Mouse (Mus musculus): Measurements from ENCODE around the gene Nup107. TPM values are rescaled to one million over a fixed set of nuclear protein-coding genes. Genes with fewer than 3 reads are reported as not detected.
A peak's percentile ranks its signal among the peaks of the same experiment; 100 is the strongest.

Nup107 gene
- total and polyA plus RNA-seq, 3 experiments: 47.7 to 97.0 (median 82.0) TPM

DNA sequence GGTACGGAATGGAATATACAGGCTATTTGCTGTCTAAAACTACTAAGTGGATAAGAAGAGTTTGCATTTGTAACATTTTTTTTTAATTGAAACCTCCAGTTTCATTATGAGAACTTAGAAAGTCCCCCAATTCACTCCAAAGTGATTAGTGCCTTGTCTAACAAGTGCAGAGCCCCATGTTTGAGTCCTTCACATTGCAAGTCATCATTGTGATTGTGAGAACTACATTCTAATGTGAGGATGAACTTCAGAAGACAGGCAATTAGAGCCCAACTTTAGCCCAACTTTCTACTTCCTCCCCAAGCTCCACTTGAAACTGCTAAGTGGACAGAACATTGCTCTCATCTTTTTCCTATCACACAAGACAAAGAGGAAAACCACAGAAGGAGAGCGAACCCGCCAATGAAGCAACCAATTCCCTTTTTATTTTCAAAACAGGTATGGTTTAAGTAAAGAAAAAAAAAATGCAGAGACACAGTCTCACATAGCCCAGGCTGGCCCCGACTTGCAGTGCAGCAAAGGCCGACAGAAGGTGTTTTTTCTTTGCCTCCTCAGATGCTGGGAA lies 48.0 kb upstream of the Nup107 start:
- no peak overlapping the region for H3K9ac ChIP-seq (ENCODE audit: insufficient read depth, low read depth)
- peaks cover 89% of the 10 kb centered on the region for H3K79me2 ChIP-seq (replicated peaks; ENCODE audit: control insufficient read depth, extremely low read depth, insufficient read depth, poor library complexity, severe bottlenecking)
- no peaks in the 10 kb centered on the region for H3K9me3 ChIP-seq (replicated peaks; ENCODE audit: low read length)
- dilution Hi-C loops (cut with MboI; ENCODE audit: extremely low pct_ligation_motif_present, extremely low pct_unique_long_range_greater_than_20kb, low sequenced_read_pairs): no loop called here
- in situ Hi-C loops (cut with MboI; ENCODE audit: low pct_ligation_motif_present, low pct_unique_long_range_greater_than_20kb, low sequenced_read_pairs): loop anchor here (25.0 kb wide), 1 partner anchor 272 kb away; no protein-coding TSS in a partner anchor
- H3K27me3 ChIP-seq (replicated peaks): no peaks in the 10 kb centered on the region
- DNase-seq (ENCODE audit: extremely low read depth): no peak
- TF ChIP-seq MAFK (IDR thresholded peaks at IDR 0.05; ENCODE audit: insufficient replicate concordance, low read length) (no peak), TCF12 (IDR thresholded peaks at IDR 0.05; ENCODE audit: low read depth, low read length) (no peak), JUN (IDR thresholded peaks at IDR 0.05; ENCODE audit: insufficient read depth, low read depth, low read length) (no peak), HCFC1 (IDR thresholded peaks at IDR 0.05; ENCODE audit: low read depth, low read length) (no peak), SIN3A (IDR thresholded peaks at IDR 0.05; ENCODE audit: low read length) (no peak), ELF1 (IDR thresholded peaks at IDR 0.05; ENCODE audit: low read depth, low read length) (no peak), NRF1 (IDR thresholded peaks at IDR 0.05; ENCODE audit: low read depth, low read length) (no peak), UBTF (IDR thresholded peaks at IDR 0.05; ENCODE audit: low read depth, low read length) (no peak), MYC (IDR thresholded peaks at IDR 0.05; ENCODE audit: low read depth, low read length) (no peak), ZNF384 (IDR thresholded peaks at IDR 0.05; ENCODE audit: low read depth, low read length) (no peak), USF2 (conservative IDR thresholded peaks at IDR 0.05; ENCODE audit: low read depth, low read length) (no peak), BHLHE40 (IDR thresholded peaks at IDR 0.05; ENCODE audit: low read depth, low read length) (no peak), TBP (conservative IDR thresholded peaks at IDR 0.05; ENCODE audit: low read depth, low read length) (no peak), POLR2AphosphoS2 (IDR thresholded peaks at IDR 0.05; ENCODE audit: low read depth, low read length) (no peak), RAD21 (IDR thresholded peaks at IDR 0.05; ENCODE audit: low read depth, low read length) (no peak), RCOR1 (conservative IDR thresholded peaks at IDR 0.05; ENCODE audit: low read depth, low read length) (no peak), CHD2 (IDR thresholded peaks at IDR 0.05; ENCODE audit: low read length) (no peak), ETS1 (conservative IDR thresholded peaks at IDR 0.05; ENCODE audit: low read depth, low read length) (no peak), POLR2A (IDR thresholded peaks at IDR 0.05; ENCODE audit: low read depth, low read length) (no peak)
- peaks cover 0 to 22% of the 10 kb centered on the region in 2 experiments for H3K36me3 ChIP-seq (replicated peaks in 1 of 2; ENCODE audit: control insufficient read depth in 1 of 2, insufficient read depth in 1 of 2, low read length in 1 of 2)
- H3K27ac ChIP-seq (ENCODE audit: insufficient read depth, low read depth): no peak overlapping the region
- peaks cover 13 to 67% of the 10 kb centered on the region in 2 experiments for H3K4me1 ChIP-seq (ENCODE audit: control insufficient read depth in 1 of 2, insufficient read depth in 2 of 2)
- H3K4me3 ChIP-seq (replicated peaks in 1 of 3; ENCODE audit: low read depth in 2 of 3, low read length in 2 of 3, poor library complexity in 1 of 3): no peak overlapping the region
- peak overlapping the region; percentile 21; the same call in 1 of the 2 replicates for H3K4me2 ChIP-seq (ENCODE audit: insufficient read depth, low read depth, poor library complexity, severe bottlenecking)

DNA sequence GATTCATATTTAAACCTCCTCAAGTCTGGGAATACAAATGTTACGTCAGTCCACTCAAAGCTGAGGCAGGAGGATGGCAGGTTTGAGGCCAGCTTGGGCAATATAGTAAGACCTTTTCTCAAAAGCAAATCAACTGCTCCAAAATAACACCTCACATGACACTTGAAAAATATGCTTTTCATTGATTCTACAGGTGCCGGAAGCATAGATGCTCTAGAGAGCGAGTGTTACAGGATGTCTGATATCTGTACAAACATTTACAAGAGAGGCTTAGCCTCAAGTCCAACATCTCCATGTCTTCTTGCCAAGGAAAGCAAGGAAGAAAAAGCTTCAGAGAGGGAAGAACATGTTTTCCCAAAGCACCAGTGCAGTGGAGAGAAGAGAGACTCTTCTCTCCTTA lies 47.2 kb upstream of the Nup107 start:
- H3K79me2 ChIP-seq (replicated peaks; ENCODE audit: control insufficient read depth, extremely low read depth, insufficient read depth, poor library complexity, severe bottlenecking): peaks cover 87% of the 10 kb centered on the region
- no peak overlapping the region for H3K9ac ChIP-seq (ENCODE audit: insufficient read depth, low read depth)
- H3K4me3 ChIP-seq (replicated peaks in 1 of 3; ENCODE audit: low read depth in 2 of 3, low read length in 2 of 3, poor library complexity in 1 of 3): no peak overlapping the region
- in situ Hi-C loops (cut with MboI; ENCODE audit: low pct_ligation_motif_present, low pct_unique_long_range_greater_than_20kb, low sequenced_read_pairs): loop anchor here (25.0 kb wide), 1 partner anchor 273 kb away; no protein-coding TSS in a partner anchor
- H3K27ac ChIP-seq (ENCODE audit: insufficient read depth, low read depth): no peak overlapping the region
- dilution Hi-C loops (cut with MboI; ENCODE audit: extremely low pct_ligation_motif_present, extremely low pct_unique_long_range_greater_than_20kb, low sequenced_read_pairs): no loop called here
- peaks cover 0 to 27% of the 10 kb centered on the region in 2 experiments for H3K36me3 ChIP-seq (replicated peaks in 1 of 2; ENCODE audit: control insufficient read depth in 1 of 2, insufficient read depth in 1 of 2, low read length in 1 of 2)
- DNase-seq (ENCODE audit: extremely low read depth): no peak
- no peaks in the 10 kb centered on the region for H3K27me3 ChIP-seq (replicated peaks)
- H3K9me3 ChIP-seq (replicated peaks; ENCODE audit: low read length): no peaks in the 10 kb centered on the region
- TF ChIP-seq KAT2A (IDR thresholded peaks at IDR 0.05; ENCODE audit: insufficient replicate concordance, low read length) (no peak), TBP (conservative IDR thresholded peaks at IDR 0.05; ENCODE audit: low read depth, low read length) (no peak), E2F4 (IDR thresholded peaks at IDR 0.05; ENCODE audit: insufficient replicate concordance, low read depth, low read length) (no peak), SIN3A (IDR thresholded peaks at IDR 0.05; ENCODE audit: low read length) (no peak), JUND (conservative IDR thresholded peaks at IDR 0.05; ENCODE audit: low read depth, low read length) (no peak), CHD1 (IDR thresholded peaks at IDR 0.05; ENCODE audit: low read depth, low read length) (no peak), MXI1 (IDR thresholded peaks at IDR 0.05; ENCODE audit: low read depth, low read length) (no peak), CTCF (conservative IDR thresholded peaks at IDR 0.05 in 1 of 2, IDR thresholded peaks at IDR 0.05 in 1 of 2; ENCODE audit: low read depth in 2 of 2, low read length in 2 of 2) (no peak), IRF4 (IDR thresholded peaks at IDR 0.05; ENCODE audit: low read depth, low read length) (no peak), RAD21 (IDR thresholded peaks at IDR 0.05; ENCODE audit: low read depth, low read length) (no peak), MYC (IDR thresholded peaks at IDR 0.05; ENCODE audit: low read depth, low read length) (no peak), POLR2AphosphoS2 (IDR thresholded peaks at IDR 0.05; ENCODE audit: low read depth, low read length) (no peak), JUN (IDR thresholded peaks at IDR 0.05; ENCODE audit: insufficient read depth, low read depth, low read length) (no peak), ZKSCAN1 (IDR thresholded peaks at IDR 0.05; ENCODE audit: borderline replicate concordance, low read depth, low read length) (no peak), BHLHE40 (IDR thresholded peaks at IDR 0.05; ENCODE audit: low read depth, low read length) (no peak), MAZ (IDR thresholded peaks at IDR 0.05; ENCODE audit: low read depth, low read length) (no peak), MEF2A (IDR thresholded peaks at IDR 0.05; ENCODE audit: borderline replicate concordance, low read depth, low read length) (no peak), TCF12 (IDR thresholded peaks at IDR 0.05; ENCODE audit: low read depth, low read length) (no peak)
- H3K4me2 ChIP-seq (ENCODE audit: insufficient read depth, low read depth, poor library complexity, severe bottlenecking): no peak overlapping the region
- H3K4me1 ChIP-seq (ENCODE audit: control insufficient read depth in 1 of 2, insufficient read depth in 2 of 2): peaks cover 13 to 74% of the 10 kb centered on the region in 2 experiments

Measured in CH12.LX (cell line).